Mouse (Mus musculus): ENCODE measurements around the gene Cdc26.

Gene Cdc26

DNA sequence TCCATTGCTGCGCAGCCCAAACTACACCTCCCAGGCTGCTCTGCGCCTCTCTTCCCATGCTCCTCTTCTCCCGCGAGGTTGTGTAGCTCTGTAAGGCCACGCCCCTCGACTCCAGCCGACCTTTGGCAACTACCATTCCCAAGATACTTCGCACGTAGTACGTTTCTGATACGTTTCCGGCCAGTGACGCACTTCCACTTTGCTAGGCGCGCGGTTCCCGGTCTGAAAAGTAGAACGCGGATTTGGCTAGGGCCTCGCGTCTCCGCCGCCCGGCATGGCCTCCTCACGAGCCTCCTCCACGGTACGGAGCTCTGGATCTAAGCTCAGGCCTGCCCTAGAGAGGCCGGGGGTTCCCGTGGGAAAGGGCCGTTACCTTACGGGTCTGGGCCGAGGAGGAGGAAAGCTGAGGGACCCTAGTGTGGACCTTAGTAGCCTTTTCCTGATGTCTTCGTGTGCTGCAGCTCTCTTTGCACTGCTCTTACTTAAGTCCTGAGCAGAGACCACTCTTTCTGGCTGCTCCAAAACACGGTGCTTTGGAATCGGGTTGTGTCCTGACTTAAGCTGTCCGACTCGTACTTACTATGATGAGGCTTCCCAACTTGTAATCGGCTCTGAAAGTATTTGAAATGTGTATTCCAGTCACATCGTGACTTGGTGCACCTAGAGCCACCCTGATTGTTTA, at the start of gene Cdc26, which contains the start of gene Prpf4:
TSS of gene Cdc26 (minus strand) at position 42 of the 682 bp plus-strand sequence.
TSS of gene Prpf4 (plus strand) at position 197 of the 682 bp plus-strand sequence.
- DNase-seq (ENCODE audit: extremely low read depth, low read depth, low spot score), result peak; percentile 90

DNA sequence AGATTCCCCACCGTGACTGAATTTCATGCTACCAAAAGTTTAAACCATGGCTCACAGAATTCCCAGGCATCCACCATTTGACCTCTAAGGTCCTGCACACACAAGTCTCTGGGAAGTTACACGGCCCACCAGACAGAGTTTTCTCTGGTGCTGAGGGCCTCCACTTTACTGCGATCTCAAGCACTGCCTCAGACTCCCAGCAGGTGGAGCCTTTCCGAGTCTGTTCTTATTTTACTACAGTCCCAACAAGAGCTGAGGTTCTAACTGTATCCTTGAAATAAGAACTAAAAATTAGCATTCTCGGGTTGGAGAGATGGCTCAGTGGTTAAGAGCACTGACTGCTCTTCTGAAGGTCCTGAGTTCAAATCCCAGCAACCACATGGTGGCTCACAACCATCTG, 46.6 kb upstream of the Cdc26 start:
- no peak for DNase-seq (ENCODE audit: extremely low read depth, low read depth, low spot score)

DNA sequence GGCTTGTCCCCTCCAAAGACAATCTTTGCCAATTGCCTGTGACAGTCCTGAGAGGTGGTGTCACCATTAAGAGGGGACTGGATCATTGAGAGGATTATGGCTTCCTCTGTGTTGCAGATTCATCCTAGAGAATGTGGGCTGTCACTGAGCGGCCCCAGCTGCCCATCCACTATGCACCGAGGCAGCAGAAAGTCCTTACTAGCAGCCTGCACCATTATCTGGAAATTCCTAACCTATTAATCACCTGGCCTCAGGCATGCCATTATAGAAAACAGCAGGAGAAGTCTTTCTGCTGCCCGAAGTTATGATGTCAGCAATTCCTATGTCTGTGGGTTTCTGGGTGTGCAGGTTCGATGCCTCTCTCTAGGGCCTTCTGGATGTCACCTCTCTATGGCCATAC, 32.5 kb upstream of the Cdc26 start:
- DNase-seq (ENCODE audit: extremely low read depth, low read depth, low spot score), result no peak

DNA sequence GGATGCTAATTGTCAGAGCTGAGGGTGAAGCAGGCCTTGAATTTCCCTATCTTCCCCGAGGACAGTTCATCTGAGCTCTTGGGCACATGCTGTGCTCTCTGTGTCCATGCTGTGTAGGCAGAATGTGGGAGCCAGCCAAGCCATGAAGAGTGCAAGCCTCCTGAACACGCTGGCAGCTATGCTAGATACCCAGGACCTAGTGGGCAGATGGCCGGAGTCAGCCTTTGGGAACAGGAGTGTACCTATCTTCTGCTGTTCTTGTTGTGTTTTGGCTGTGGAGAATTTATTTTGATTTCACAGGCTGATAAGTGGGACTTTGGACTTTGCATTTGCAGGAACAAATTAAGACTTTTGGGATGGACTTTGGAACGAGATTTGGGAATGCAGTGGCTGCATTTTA, 32.1 kb upstream of the Cdc26 start:
- peak; percentile 88 for DNase-seq (ENCODE audit: extremely low read depth, low read depth, low spot score)

DNA sequence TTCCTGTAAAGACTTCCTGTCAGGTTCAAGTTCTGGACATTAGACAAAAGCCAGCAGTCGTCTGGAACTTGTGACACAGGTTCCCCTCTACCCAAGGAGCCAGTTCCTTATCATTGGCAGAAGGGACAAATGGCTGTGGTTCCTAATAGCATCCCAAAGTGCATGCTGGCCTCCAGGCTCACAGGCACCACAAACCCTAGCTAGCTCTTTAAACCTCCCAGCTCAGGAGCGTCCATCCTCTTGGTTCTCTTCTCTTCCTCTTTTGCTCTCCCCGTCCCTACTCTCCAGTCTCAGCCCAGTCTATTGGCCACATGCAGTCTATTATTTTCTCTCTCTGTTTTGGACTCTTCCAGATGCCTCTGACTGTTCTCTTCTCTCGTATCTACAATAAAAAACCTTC, 31.4 kb upstream of the Cdc26 start:
- no peak for DNase-seq (ENCODE audit: extremely low read depth, low read depth, low spot score)

DNA sequence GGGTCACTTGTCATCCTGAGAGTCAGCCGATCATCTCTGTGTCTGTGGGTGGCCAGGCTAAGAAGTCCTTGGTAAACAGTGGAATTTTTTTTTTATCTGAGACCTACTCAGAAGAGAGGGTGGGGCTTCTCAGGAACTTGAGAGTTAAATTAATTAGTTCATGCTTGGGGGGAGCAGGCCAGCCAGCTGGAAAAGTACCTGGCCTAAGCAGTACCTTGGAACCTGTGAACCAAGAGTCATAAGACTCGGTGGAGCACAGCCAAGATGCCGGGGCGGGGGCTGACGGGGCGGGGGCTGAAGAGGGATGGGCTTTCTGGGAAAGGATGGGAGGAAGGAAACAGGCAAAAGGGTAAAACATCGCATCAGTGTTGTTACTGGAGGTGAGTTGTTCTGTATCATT, 29.4 kb upstream of the Cdc26 start:
- DNase-seq (ENCODE audit: extremely low read depth, low read depth, low spot score), result no peak

DNA sequence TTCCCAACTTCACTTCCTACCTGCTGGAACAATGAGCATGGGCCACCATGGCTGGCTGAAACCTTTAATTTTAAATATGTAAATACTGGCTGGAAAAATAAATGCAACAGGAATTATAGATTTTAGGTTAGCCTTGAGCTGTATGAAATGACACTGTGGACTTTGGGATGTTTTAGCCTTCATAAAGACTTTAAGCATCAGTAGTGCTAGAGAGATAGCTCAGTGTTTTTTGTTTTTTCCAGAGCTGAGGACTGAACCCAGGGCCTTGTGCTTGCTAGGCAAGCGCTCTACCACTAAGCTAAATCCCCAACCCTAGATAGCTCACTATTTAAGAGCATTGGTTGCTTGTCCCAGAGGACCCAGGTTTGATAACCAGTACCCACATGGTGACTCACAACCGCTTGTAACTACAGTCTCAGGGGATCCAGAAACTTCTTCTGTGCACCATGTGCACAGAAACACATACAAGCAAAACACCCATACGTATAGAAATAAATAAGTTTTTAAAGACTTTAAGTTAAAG, 28.9 kb upstream of the Cdc26 start:
- DNase-seq (ENCODE audit: extremely low read depth, low read depth, low spot score), result no peak

DNA sequence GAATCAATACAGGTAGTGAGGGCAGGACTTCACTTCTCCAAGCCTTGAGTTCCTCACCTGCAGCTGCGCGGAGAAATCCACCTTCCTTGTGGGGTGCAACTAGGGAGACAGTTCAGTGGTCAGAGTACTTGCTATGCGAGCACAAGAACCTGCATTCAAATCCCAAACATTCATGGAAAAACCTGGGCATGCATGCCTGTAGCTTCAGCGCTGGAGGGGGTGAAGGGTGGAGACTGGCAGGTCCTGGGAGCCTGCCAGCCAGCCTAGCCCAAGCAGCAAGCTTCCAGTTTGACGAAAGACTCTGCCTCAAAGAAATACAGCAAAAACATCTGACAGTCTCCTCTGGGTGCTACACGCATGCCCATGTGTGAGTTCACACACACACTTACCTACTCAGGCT, 26.6 kb upstream of the Cdc26 start, which contains the start of gene Rnf183:
TSS of gene Rnf183 (minus strand) at position 172 of the 400 bp plus-strand sequence.
- DNase-seq (ENCODE audit: extremely low read depth, low read depth, low spot score), result no peak

DNA sequence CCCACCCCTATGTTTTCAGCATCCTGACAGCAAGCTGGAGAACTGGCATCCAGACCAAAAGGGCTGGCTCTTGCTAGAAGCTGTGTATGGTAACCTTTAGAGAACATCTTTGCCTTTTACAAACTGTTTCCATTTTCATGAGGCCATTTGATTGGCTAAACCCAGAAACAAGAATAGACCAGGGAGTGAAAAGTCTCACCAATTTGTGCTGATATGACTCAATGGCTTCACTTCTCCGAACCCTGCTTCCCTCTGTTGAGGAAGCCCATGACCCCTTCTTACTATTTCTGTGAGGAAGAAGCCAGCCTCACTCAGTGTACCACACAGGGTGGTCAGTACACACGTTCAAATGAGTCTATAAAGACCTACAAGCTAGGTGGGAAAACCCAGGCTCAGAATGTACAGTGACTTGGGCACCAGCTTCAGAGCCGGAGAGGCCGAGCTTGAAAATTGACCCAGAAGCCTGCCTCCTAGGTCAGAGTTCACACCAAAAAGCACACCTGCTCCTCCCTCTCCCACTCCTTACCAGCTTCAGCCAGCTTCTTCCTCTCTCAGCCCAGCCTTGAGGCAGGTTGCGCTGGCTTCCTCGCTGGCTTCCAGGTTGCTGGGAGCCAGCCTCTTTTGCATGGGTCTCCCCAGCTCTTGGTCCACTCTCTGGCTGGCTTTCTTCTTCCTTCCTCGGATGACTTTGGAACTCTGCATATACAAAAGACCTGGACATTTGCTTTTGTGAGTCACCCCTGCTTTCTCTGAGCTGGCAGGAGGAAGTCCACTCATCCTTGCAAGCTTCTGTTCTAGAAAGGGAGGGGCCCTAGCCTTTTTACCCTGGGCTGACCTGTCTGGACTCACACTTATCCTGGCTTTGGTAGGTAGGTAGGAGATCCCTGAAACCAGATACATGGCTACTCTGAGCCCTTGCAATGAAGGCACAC, 25.8 kb upstream of the Cdc26 start:
- DNase-seq (ENCODE audit: extremely low read depth, low read depth, low spot score), result no peak

DNA sequence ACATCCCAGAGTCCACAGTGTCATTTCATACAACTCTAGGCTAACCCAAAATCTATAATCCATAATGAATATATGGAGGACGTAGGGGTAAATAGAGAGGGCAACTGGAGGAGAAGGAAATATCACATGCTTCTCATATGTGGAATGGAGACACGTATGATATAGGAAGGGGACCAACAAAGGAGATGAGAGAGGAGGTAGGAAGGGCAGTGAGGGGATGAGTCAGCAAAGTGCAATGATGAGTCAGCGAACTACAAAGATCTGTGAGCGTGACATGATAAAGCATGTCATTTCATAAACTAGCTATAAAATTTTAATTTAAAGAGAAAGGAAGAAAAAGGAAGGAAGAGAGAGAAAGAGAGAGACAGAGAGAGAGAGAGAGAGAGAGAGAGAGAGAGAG, 23.1 kb upstream of the Cdc26 start:
- DNase-seq (ENCODE audit: extremely low read depth, low read depth, low spot score), result no peak

DNA sequence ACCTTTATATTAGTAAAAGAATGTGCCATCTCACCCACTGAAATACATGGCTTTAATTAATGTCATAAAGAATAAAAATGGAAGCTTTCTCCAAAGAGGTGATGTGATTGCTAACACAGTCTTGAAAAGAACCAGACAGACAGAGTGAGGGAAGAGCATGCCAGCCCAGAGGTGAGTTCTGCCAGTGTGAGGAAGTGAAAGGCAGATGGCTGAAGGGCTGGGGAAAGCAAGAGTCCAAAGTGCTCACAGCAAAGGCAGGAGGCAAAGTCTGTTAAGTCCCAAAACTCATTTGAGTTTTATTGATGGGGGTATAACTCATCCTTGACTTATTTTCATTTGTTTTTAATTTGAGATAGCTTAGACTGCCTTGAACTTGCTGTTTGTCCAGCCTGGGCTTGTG, 22.2 kb upstream of the Cdc26 start:
- no peak for DNase-seq (ENCODE audit: extremely low read depth, low read depth, low spot score)

DNA sequence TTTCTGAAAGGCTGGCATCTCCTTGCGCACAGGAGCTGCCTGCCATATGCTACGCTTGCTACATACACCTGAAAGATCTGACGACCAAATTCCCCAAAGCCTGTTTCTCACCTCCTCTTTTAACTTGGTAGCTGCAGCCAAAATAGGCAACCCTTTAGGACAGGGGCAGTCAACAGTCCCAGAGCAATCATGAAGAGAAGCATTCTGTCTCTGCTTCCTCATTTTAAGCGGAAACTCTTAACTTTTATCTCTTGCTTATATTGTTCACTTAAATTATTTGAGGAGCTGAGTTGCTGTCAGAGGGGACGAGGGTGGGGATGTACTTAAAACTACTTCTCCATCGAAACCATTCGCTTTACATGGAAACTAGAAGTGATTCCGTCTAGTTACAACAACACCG, 21.2 kb upstream of the Cdc26 start:
- DNase-seq (ENCODE audit: extremely low read depth, low read depth, low spot score), result no peak

DNA sequence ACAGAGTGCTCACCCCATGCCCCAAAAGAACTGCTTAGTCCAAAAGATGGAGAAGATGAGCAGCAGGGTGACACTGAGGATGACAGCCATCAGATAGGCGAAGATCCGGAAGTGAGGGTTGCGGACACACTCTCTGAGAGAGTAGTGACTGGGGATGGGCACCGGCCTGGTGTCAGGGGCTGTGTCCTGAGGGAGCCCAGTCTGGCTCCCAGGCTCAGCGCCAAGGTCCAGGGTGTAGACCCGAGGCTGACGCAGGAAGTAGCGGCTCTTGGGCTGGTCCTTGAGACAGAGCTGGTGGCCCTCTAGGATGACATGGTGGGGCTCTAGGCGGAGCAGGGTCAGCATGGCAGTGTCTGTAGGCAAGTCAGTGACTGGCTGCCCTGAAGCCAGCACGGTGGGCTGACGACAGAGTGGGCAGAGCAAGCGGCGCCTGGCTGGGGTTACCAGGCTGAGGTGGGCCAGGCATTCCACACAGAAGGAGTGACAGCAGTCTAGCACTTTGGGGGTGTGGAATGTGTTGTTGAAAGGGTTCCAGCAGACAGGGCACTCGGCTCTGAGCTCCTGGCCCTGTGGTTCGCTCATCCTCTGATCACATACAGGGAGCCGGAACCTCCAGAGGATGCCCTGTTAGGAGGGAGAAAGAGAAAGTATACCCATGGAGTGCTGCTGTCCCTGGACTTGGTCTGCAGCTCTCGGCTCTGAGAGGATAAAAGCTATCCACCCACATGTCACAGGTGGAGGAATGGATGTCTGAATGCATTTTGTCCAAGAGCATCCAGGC, 19.7 kb upstream of the Cdc26 start:
- DNase-seq (ENCODE audit: extremely low read depth, low read depth, low spot score), result no peak

DNA sequence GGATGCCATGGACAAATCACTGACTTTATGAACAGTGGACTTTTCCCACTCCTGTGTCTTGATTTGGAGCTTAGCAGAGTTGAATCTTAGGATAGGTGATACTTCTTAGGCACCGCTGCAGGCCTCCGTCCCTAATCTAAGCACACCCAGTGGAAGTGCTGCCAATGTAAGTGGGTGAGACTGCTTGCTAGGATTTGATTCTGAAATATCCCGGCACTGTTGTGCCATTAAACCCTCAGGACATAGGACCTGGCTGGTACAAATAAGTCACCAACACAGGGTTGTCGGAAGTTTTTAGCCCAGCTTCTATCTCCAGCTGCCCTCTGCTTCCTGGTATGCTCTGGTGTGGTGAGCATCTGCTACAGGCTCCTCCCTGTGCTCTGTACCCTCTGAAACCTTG, 17.4 kb upstream of the Cdc26 start:
- DNase-seq (ENCODE audit: extremely low read depth, low read depth, low spot score), result peak; percentile 94

DNA sequence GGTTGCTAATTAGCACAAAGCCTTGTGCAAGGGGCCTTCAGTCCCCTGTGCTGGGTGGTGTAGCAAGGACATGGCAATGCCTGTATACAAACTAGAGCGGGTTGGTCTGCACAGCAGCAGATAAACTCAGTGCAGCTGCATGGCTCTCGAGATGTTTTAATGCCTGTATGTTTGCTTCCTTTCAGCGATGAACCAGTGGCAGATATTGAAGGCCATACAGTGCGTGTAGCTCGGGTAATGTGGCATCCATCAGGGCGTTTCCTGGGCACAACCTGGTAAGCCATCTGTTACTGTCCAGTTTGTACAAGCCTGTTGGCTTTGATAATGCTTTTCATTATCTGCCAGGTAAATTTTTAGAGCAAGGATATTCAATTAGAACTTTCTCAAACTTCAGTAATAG, 10.6 kb upstream of the Cdc26 start:
- DNase-seq (ENCODE audit: extremely low read depth, low read depth, low spot score), result no peak

DNA sequence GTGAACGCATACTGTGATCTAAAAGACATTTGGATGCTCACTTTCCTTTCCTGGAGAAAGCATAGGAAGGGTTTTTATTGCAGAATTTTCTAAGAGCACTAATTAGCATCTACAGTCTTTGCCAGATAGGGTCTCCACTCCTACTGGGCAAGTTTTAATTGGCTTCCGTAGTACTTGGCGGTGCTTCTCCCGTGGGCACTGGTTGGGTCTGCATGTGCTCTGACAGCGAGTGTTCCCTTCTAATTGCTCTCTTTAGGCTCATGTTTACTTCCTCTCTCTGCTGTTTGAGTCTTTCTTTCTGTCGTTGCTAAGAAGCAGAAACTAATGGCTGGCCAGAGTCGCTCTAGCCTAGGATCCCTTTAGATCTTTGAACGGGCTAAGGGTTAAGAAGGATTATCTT, 10.0 kb upstream of the Cdc26 start:
- DNase-seq (ENCODE audit: extremely low read depth, low read depth, low spot score), result no peak

DNA sequence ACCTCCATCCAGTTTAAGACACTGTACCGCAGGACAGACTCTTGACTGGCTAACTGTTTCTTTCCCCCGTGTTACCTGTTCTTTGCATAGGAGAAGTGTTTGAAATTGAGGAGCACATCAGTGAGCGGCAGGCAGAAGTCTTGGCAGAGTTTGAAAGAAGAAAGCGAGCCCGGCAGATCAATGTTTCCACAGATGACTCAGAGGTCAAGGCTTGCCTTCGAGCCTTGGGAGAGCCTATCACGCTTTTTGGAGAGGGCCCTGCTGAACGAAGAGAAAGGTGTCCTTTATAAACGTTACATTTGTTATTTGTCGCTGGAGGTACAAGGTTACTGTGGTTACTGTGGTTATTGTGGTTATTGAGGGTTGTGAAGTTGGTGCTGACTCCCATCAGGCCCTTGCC, 3.2 kb upstream of the Cdc26 start:
- no peak for DNase-seq (ENCODE audit: extremely low read depth, low read depth, low spot score)

DNA sequence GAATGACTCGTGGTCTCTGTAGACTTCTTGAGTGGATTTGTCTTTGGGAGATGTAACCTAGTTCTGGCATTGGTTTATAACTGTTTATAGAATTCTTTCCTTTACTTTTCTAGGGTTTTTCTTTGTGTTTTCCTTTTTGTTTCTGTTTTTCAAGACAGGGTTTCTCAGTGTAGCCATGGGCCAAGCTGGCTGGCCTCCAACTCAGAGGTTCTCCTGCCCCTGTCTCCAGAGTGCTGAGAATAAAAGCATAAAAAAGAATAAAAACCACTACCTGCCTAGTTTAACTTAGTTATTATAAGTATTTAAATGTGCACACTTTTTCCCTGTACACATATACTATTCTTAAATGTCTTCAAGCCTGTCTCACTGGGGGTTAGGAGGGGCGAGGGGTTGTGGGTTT, 1.9 kb upstream of the Cdc26 start:
- no peak for DNase-seq (ENCODE audit: extremely low read depth, low read depth, low spot score)

DNA sequence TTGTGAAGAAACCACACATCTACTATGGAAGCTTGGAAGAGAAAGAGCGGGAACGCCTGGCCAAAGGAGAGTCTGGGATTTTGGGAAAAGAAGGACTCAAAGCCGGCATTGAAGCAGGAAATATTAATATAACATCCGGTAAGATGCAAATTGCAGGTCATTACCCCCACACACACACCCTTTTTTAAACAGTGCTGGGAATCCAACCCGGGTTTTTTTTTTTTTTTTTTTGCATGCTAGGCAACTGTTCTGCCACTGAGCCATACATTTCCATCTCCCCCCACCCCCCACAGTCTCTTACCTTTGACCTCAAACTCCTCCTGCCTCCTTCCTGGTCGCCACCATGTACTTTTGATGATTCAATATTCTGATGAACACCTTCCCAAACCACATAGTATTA, 1.2 kb upstream of the Cdc26 start:
- DNase-seq (ENCODE audit: extremely low read depth, low read depth, low spot score), result no peak

DNA sequence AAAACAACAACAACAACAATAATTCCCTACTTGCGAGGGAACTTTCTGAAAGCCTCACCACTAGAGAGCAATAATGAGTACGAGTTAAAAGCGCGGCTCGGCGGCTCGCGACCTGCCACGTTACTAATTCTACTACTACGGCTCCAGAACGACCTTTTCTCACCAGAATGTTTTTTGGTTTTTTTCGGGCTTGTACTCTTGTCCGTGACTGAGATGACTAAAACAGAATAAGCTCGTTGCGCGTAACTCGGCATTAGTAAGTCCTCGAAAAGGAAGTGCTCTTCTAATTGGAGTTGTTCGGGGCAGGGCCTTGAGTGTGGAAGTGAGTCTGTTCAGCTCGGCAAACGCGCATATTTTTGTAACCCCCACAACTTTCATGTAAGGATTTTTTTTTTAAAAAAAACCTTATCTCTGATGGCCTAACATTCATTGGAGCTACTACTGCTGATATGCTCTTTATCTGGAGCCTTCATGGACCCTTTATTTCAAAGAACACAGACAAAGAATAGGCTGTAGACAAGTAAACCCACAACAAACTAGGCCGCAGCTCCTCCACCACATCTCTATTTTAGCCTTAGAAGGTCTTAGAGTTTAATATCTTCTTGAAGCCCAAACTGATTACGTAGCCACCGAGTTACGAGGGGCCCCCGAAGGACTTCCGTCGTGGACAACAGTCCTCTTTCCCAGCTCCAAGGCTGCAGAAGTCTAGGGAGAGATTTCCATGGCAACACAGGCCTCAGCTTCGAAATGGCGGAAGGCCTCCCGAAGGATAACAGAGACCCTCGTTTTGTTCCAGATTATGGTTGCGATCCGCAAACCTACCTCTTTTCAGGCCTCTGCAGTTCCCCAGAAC, 486 bp downstream of the Cdc26 start:
- no peak for DNase-seq (ENCODE audit: extremely low read depth, low read depth, low spot score)
